Mouse (Mus musculus) retina, embryonic 14.5 days (tissue): ENCODE data around the gene Tab1.
A peak's percentile ranks its signal among the peaks of the same experiment; 100 is the strongest.

Source experiments
- DNase-seq: peaks from one replicate; pipeline ENCODE4 v3.0.0-alpha.2; 2015; ENCODE audit warnings: low spot score

Tab1 gene

DNA sequence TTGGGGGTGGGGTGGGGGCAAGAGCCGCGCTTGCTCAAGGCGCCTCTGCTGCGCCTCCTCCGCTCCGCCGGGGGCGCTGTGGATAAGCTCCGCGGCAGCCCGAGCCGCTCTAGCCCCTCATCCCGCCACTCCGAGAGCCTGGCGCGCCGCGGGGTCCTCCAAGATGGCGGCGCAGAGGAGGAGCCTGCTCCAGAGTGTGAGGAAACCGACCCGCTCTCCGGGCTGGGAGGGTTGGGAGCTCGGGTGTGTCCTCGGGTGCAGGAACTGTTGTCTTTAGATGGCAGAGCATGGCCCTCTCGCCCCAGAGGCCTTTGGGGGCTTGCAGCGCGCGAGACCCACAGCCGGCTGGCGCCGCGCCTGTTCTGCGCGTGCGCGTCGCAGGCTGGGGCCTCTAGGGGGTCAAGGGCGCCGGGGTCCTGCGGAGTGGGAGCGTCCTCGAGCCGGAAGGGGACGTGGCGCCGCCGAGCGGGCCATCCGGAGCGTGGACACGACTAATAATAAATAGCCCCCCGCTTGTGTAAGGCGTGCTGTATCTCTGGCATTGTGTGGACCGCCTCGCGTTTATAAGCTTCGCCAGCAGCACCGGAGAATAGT lies at the start of gene Tab1:
TSS of gene Tab1 (plus strand) at position 135 of the 594 bp plus-strand sequence.
- DNase-seq, result peak; percentile 97

DNA sequence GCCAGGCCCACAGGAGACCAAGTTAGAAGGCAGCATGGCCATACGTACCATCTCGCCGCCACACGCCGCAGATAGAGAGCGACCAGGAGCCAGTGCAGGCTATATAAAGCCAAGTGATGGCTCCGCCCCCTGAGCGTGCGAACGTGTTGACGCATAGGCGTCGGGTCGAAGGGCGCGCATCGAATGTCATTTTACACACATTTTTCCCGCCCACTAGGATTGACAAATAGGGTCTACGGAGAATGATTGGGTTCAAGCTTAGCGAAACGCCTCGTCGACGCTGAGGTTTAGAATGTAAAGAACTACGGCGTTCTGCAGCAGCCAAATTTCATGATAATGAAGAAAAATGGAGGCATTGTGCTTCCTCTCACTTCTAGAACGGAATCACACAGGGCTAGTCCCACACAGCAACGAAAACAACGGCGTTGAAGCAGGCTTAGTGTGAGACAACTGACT lies 49.6 kb upstream of the Tab1 start:
- DNase-seq, result peak; percentile 100

DNA sequence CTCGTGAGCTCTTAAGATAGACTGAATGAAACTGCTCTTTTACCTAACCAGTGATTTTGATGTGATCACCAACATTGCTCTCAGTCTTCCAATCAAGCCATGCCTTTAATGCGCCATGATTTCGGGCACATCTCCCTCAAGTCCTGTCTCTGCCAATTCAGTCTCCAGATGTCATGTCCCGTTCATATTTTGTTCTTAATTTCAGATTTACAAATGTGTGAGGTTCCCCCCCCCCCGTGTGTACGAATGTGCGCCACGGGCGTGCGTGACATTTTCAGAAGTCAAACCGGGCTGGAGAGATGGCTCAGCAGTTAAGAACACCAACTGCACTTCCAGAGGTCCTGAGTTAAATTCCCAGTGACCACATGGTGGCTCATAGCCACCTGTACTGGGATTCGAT lies 49.2 kb upstream of the Tab1 start:
- no peak for DNase-seq

DNA sequence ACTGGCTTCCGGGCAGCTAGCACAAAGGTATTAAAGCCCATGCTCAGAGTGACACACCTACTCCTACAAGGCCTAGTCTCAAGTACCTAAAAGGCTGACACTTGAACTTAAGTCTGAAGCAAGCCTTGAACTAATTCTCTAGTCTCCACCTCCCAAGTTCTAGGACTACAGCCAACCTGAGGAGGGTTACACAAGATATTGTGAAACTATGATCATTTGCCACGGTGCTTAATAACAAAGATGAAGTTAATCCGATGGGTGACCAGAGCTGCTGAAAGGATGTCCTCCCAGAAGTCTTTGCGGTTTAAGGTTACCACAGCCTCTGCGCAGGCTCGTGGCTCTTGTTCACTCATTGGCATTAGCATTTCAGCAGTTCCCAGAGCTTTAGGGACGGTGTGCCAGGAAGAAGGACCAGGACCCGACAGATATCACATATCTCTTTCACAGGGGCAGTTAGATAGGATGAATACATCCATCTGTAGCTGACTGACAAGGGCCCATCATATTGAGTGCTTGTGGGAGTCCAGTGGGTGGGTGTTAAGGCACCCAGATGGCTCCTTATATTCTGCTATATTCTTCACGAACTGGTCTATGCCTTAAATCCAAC lies 45.4 kb upstream of the Tab1 start:
- DNase-seq, result no peak

DNA sequence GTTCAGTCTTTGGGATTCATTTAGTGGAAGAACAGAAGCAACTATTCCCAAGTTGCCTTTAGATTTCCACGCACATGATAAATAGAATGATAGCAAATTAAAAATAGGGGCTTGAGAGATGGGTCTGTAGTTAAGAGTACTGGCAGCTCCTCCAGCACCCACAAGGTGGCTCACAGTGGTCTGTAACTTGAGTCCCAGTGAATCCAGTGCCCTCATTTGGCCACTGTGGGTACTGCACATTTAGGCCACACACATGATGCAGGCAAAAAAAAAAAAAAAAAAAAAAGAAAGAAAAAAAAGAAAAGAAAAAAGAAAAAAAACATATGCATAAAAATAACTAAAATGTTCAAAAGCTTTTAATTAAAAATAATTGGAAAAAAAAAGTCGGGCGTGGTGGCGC lies 44.3 kb upstream of the Tab1 start:
- peak; percentile 97 for DNase-seq

DNA sequence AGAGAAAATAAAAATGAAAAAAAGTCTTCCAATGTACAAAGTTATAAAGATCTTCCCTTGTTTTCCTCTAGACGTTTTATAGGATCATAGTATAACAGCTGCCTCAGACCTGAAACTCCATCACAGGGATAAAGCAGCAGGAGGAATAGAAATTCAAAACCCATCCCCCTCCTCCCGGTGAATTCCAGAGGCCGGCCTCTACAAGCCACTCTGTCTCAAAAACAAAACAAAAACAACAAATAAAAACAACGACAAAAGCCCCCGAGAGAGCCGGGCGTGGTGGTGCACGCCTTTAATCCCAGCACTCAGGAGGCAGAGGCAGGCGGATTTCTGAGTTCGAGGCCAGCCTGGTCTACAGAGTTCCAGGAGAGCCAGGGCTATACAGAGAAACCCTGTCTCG lies 42.8 kb upstream of the Tab1 start:
- no peak for DNase-seq

DNA sequence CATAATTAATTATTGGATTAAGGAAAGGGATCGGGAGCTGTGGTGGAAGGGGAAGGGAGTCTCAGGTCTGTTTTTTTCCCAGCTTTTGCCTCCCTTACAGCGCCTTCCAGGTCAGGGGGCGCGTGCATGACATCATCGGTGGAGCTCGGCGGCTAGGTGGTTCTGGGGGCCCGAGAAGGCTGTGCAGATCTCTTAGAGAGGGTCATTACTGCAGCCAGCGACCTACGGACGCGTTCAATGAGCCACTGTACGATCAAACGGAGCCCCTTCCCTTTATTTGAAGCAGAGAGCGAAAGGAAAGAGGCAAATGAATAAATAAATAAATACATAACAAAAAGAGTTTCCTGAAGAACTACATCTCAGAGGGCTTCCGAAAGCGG lies 42.2 kb upstream of the Tab1 start:
- DNase-seq, result peak; percentile 48

DNA sequence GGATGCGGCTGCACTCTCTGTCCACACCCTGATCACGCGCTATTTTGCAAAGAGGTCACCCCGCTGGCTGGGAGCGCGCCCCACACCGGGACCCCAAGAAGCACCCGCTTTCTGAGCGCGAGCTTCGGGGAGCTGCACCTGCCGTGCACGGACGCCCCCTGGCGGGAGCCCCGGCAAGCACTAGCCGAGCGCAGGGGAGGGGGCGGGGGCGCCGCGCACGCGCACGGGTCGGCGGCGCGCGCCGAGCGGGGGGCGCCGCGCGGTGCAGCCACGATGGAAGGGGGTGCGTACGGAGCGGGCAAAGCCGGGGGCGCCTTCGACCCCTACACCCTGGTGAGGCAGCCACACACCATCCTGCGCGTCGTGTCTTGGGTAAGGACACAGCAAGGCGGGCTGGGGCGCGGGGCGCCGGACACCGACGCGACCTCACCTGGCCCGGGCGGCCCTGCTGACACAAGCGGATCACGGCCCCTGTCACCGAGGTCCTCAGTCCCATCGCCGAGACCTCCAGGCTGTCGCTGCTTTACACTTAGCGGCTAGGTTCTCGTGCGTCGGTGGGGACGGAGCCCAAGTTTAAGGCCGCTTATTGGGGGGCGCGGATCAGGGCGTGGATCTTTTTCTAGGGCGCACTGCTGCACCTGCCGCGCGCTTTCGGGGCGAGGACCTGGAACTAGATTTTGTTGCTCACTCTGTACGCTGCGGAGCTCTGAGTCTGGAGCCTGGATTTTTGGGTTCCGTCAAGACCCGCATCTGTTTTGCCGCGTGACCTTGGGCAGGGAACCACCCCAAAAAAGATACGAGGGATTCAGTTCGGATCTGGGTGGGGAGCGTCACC lies 41.6 kb upstream of the Tab1 start, which contains the start of the genes Syngr1 and Rpl3:
TSS of gene Syngr1 (plus strand) at position 214 of the 835 bp plus-strand sequence.
TSS of gene Rpl3 (minus strand) at position 748 of the 835 bp plus-strand sequence.
- DNase-seq, result peak; percentile 81

DNA sequence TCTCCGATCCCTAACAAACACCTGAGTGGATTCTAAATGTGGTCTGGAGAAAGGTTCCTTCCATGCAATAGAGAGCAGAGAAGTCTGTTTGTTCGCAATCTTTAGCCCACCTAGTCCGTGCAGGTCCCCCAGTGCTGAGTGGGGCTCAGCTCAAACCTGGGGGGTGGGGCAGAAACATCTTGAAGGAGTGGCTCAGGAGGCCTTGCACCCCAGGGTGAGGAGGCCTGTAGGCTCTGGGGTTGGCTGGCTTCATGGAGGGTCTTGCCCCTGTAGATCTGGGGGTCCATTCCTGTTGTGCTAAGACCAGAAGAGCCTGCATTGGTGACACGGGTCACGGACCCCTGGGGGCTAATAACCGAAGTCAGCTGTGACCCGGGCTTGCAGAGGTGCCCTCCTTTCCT lies 40.9 kb upstream of the Tab1 start:
- no peak for DNase-seq

DNA sequence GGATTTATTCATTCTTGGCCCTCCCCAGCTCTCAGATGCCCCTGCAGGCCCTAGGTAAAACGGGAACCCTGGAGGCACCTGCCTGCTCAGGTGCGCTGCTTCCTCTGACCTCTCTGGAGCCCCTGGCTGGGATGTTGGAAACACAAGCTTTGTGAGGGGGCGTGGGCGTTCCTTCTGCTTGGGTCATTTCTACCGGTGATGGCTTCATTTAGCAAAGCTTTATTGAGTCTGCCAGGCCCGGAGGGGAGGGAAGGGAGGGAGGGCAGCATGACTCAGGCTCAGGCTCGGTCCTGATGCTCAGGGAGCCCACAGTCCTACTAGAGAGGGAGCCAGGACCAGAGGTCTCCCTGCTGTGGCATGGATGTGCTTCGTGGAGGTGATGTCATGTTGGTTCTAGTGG lies 40.3 kb upstream of the Tab1 start:
- DNase-seq, result no peak

DNA sequence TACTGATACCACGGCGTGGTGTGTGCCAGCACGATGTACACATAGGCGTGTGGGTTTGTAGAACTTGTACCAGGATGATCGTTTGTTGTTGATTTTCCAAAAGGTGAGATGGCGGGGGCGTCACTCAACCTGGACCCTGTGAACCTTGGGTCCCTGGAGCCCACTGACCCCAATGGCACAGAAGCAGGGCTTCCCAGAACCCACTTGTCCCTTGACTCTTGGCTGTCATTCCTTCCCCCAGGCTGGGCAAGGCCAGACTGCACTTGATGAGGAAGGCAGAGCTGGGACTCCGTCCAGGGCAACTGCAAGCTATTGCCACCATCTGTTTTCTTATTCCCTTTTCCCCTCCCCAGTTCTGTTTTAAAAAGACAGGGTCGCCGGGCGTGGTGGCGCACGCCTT lies 38.7 kb upstream of the Tab1 start:
- DNase-seq, result no peak

DNA sequence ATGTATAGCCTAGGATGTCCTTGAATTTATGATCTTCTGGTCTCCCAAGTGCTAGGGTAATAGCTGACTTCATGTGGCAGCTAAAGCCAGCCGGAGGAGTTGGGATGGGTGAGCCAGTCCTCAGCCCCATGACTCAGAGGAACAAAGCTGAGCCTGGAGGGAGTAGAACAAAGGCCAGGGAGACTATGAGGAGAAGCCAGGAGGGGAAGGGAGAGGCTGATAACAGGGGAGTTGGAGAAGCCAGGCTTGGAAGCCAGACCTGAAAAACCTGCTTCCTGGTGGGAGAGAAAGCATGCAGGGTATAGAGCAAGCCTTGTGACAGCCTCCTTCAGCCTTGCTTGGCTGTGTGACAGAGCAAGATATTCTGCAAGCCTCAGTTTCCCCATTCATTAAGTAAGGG lies 37.3 kb upstream of the Tab1 start:
- no peak for DNase-seq

DNA sequence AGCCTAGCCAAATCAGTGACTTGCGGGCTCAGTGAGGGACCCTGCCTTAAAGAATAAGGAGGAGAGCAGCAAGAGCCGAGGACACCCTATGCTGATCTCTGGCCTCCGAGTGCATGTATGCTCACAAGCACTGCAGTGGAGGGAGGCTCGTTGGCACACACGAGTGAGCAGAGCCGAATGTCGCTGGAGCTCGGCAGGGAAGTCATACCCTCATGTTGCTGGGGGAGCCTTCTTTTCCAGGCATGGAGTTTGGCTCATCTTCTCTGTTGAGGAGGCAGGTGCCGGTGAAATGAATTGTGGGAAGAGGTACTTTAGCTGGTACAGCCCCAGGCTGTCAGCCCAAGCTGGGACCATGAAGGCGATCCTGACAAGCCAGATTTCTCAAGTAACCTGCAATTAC lies 36.5 kb upstream of the Tab1 start:
- DNase-seq, result no peak

DNA sequence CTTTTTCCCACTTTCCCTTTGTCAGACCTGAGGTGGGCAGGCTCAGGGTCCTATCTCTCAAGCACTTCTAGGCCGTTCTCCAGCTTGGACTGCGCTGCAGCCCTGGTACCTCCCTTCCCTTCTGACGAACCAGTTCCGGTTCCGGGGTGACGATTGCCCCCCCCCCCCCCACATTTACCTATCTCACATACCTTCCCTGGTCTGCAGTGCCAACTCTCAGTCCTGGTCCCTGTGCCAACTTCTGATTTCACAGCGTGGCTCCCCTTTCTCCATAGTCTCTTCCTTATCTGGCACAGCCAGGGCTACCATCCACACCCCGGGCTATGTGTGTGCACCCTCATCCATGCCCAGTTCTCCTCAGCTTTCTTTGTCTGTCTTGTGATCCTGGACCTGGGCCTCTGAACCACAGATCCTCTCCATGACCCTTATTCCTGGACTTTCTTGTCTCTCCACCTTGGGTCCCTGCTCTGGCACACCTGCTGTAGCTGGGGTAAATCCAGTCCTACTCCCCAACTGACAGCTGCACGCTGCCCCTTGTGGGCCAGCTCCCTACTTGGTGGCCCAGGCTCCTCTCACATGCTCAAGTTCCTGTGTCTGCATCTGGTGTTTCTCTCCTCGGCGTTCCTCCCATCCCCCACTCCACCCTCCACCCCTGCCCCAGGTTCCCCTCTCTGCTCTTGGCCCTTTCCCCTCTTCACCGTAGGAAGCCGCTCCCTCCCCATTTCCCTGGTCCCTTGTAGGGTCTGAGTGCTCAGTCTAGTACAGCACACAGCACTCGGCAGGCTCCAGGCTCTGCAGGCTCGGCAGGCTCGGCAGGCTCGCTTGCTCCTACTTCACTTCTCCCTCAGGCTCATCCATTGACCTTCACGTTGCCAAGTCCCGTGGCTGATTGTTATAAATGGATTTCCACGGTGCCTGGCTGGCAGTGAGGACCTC lies 35.7 kb upstream of the Tab1 start:
- DNase-seq, result peak; percentile 67

DNA sequence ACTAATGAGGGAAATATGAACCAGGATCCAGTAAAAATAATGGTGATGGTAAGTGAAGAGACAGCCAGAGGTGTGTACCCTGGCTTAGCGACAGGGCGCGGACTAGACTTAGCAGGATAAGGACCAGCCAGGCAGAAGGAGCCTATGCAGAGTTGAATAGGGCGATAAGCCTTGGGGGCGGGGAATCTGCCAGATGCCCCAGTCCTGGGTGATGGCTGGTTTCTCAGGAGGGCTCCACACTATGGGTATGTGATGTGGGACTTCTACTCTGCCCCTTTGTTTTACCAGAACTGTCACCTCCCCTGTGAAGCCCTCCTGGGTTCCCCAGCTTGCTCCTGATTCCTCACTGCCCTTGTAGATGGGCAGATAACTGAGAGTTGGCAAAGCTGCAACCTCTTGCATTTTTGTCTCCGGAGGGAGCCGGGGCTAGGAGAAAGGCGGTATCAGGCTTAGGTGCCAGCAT lies 34.9 kb upstream of the Tab1 start:
- peak; percentile 52 for DNase-seq

DNA sequence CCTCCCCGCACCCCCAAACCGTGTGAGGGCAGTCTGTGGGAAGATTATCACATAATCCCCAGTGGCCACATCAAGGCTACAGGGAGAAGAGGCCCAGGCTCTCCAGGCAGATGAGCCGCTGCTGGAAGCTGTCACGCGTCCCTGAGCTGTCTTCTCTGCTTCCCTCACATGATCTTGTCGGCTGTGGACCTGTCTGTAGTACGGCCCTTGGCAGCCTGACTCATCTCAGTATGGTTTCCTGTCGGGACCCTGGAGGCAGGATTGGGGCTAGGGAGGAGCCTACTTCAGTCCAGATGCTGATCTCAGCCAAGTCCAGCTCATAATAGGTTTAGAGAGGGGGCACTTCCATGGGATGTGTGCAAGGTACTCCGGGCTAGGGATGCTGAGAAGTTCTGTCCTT lies 34.1 kb upstream of the Tab1 start:
- DNase-seq, result no peak

DNA sequence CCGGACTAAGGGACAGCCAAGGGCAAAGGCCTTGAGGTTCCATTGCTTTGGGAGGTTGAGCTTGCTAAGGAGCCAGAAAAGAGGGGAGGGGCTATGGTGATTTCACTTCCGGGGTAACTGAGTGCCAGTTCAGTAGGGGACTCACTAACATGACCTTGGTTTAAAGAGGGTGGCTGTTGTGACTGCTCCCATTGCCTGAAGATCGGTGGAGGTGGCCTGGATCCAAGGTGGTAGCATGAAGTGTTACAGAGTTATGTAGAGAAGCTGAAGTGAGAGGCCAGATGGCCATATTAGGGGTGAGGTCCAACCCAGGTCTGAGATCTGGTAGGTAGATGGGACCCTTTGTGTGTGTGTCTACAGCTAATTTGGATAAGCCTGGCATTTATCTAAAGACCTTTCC lies 33.5 kb upstream of the Tab1 start:
- no peak for DNase-seq

DNA sequence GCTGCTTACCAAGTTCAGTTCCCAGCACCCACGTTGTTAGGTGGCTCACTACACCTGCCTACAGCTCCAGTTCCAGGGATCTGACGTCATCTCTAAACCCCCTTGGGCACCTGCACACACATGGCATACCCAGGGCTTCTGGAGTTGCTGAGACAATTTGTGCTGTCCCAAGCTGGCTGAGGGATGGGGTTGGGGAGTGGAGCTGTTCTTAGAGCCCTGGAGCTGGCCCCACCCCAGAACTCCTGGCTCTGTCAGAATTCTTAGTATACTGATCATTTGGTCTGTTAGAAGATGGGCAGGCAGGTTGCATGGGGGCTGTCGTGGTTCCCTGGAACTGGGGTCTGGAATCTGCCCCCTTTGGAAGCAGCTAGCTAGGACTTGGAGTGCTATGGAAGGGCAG lies 32.7 kb upstream of the Tab1 start:
- DNase-seq, result no peak

DNA sequence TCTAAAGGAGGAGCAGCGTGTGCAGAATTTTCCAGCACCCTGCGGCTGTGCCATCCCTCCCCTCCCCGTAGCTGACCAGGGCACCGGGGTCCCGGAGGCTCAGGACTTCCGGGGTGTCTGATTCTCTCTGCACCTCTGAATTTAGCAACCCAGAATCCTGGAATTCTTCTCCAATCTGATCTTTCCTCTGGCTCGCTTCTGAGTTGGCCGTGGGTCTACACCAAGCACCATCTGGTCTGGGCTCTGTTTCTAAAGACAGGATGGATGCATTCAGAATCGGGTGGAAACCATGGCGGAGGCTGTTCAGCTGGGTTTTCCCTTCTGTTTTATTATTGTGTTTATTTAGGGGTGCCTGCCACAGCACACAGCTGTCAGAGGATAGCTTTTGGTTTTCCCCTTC lies 32.1 kb upstream of the Tab1 start:
- DNase-seq, result no peak

DNA sequence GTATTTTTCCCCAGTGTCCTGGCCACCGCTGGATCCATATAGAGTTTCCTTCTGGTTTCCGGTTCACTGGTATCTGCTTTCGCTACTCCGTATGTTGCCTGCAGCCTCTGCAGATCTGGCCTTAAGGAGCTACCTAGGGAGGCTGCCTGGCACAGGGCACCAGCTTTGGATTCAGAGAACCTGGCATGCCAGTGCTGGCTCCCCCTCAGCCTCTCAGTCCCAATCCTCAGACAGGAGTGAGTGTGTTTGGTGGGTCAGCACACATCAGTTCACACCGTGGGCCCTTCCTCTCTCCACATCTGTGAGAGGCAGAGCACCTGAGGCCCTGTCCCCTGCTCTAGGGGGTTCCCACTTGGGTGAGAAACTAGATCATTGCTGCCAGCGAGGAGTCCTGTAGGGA lies 31.4 kb upstream of the Tab1 start:
- DNase-seq, result no peak

DNA sequence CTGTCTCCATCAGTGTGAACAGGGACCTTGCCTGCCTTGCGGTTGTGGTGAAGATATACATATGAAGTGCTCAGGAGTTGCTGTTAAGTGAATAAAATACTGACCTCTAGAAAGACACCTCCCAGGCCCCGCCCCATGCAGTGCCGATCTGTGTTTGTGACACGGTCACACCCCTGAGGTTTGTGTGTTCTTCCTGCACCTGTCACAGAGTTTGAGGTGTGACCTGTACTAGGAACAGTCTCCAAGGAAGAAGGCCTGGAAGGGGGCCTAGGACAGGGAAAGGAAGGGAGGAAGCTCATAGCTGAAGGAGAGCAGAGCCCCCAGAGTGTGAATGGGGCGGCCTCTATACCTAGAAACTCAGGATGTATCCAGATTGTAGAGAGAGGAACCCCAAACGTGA lies 30.4 kb upstream of the Tab1 start:
- no peak for DNase-seq
